Mouse (Mus musculus) lung, postnatal 25 days (tissue): ENCODE measurements around the gene Urb1.
A peak's percentile ranks its signal among the peaks of the same experiment; 100 is the strongest.

Experiments
- DNase-seq: peaks from one replicate; pipeline ENCODE4 v3.0.0; 2022; ENCODE audit warnings: low spot score

Gene Urb1

GRCm38 (mm10) chr16:90822981-90823380 is 12.8 kb upstream of the Urb1 start:
- peak; percentile 35 for DNase-seq

GRCm38 (mm10) chr16:90822284-90822935 is 12.2 kb upstream of the Urb1 start:
- no peak for DNase-seq

- DNase-seq: peak; percentile 77
Measured at GRCm38 (mm10) chr16:90821046-90821697, 11.0 kb upstream of the Urb1 start.

- no peak for DNase-seq
Measured at GRCm38 (mm10) chr16:90820326-90820725, 10.1 kb upstream of the Urb1 start.

- DNase-seq: no peak
Measured at GRCm38 (mm10) chr16:90812086-90812485, 1.9 kb upstream of the Urb1 start.

- DNase-seq: no peak
Measured at GRCm38 (mm10) chr16:90810716-90811256, 573 bp upstream of the Urb1 start.

GRCm38 (mm10) chr16:90804466-90804865 is 5.7 kb downstream of the Urb1 start:
- no peak for DNase-seq

GRCm38 (mm10) chr16:90801928-90802327 is 8.3 kb downstream of the Urb1 start:
- DNase-seq: no peak

- DNase-seq: no peak
Measured at GRCm38 (mm10) chr16:90801251-90801650, 9.0 kb downstream of the Urb1 start.

- DNase-seq: no peak
Measured at GRCm38 (mm10) chr16:90799840-90800239, 10.4 kb downstream of the Urb1 start.

- no peak for DNase-seq
Measured at GRCm38 (mm10) chr16:90798848-90799247, 11.4 kb downstream of the Urb1 start.

GRCm38 (mm10) chr16:90798446-90798845 is 11.8 kb downstream of the Urb1 start:
- no peak for DNase-seq

- DNase-seq: no peak
Measured at GRCm38 (mm10) chr16:90794708-90795107, 15.5 kb downstream of the Urb1 start.

GRCm38 (mm10) chr16:90792500-90792899 is 17.7 kb downstream of the Urb1 start:
- peak; percentile 15 for DNase-seq

GRCm38 (mm10) chr16:90792066-90792465 is 18.1 kb downstream of the Urb1 start:
- DNase-seq: no peak

GRCm38 (mm10) chr16:90790946-90791345 is 19.3 kb downstream of the Urb1 start:
- DNase-seq: no peak

GRCm38 (mm10) chr16:90788580-90788979 is 21.6 kb downstream of the Urb1 start:
- no peak for DNase-seq

- DNase-seq: peak; percentile 34
Measured at GRCm38 (mm10) chr16:90785257-90785656, 25.0 kb downstream of the Urb1 start.

- no peak for DNase-seq
Measured at GRCm38 (mm10) chr16:90783302-90783701, 26.9 kb downstream of the Urb1 start.

GRCm38 (mm10) chr16:90779783-90780182 is 30.4 kb downstream of the Urb1 start:
- no peak for DNase-seq

GRCm38 (mm10) chr16:90775946-90776520 is 34.2 kb downstream of the Urb1 start:
- no peak for DNase-seq

- no peak for DNase-seq
Measured at GRCm38 (mm10) chr16:90774646-90775045, 35.6 kb downstream of the Urb1 start.

- no peak for DNase-seq
Measured at GRCm38 (mm10) chr16:90774216-90774615, 36.0 kb downstream of the Urb1 start.
